Mouse (Mus musculus) heart, postnatal 0 days (tissue): Measurements from ENCODE around the gene Olfr1037. TPM values are rescaled to one million over a fixed set of nuclear protein-coding genes. Genes with fewer than 3 reads are reported as not detected.
"Not testable (repeated sequence)": the region's sequence is repeated elsewhere in the genome, so short reads cannot be mapped to it uniquely, and the experiment has no call there.

Source experiments
- ATAC-seq: fragments of 200-750 bp; cut with Nextera tagmentation; 2 replicates; pipeline ENCODE4 v1.8.0; 2017; ENCODE audit warnings: low read depth, moderate number of reproducible peaks, moderate library complexity; ENCODE audit not compliant: insufficient read depth
- DNase-seq: peaks from one replicate; pipeline ENCODE4 v3.0.0-alpha.2; 2016; ENCODE audit warnings: low spot score
- H3K27ac ChIP-seq: fragments of 300-500 bp; sonication (generic); 2 replicates; pipeline ENCODE4 v1.5.1; 2014; ENCODE audit warnings: low read depth, mild to moderate bottlenecking
- H3K27me3 ChIP-seq: fragments of 300-500 bp; sonication (generic); 2 replicates; pipeline ENCODE4 v1.6.1; 2014; ENCODE audit warnings: low read length, mixed read lengths; ENCODE audit not compliant: control insufficient read depth, insufficient read depth
- H3K36me3 ChIP-seq: fragments of 300-500 bp; sonication (generic); replicated peaks from 2 replicates; pipeline ENCODE4 v1.6.1; 2014; ENCODE audit warnings: low read length, mixed read lengths; ENCODE audit not compliant: control insufficient read depth, insufficient read depth
- H3K4me1 ChIP-seq: fragments of 300-500 bp; sonication (generic); 2 replicates; pipeline ENCODE4 v1.6.1; 2014; ENCODE audit warnings: antibody characterized with exemption; ENCODE audit not compliant: control insufficient read depth, insufficient read depth
- H3K4me2 ChIP-seq: fragments of 300-500 bp; sonication (generic); 2 replicates; pipeline ENCODE4 v1.6.1; 2014; ENCODE audit warnings: low read depth, mild to moderate bottlenecking, low read length, moderate library complexity
- H3K4me3 ChIP-seq: fragments of 300-500 bp; sonication (generic); 2 replicates; pipeline ENCODE4 v1.5.1; 2014; ENCODE audit warnings: low read depth, low read length
- H3K9ac ChIP-seq: fragments of 300-500 bp; sonication (generic); replicated peaks from 2 replicates; pipeline ENCODE4 v1.6.1; 2014; ENCODE audit warnings: low read depth, low read length, mixed read lengths
- H3K9me3 ChIP-seq: fragments of 300-500 bp; sonication (generic); replicated peaks from 2 replicates; pipeline ENCODE4 v1.6.1; 2016; ENCODE audit warnings: low read length; ENCODE audit not compliant: control insufficient read depth
- CTCF ChIP-seq: IDR thresholded peaks from 2 replicates; pipeline ENCODE4 v1.5.1; 2016; ENCODE audit warnings: antibody characterized with exemption, control low read depth, low read depth
- EP300 ChIP-seq: IDR thresholded peaks from 2 replicates; pipeline ENCODE4 v1.6.1; 2016; ENCODE audit warnings: antibody characterized with exemption, low read depth
- WGBS: fragments of 180-500 bp; shearing (Covaris S2); extraction: QIAGEN DNeasy Blood & Tissue Kit; methylation state at CpG from one replicate; pipeline ENCODE4 v1.1.7; 2014; 5-methylcytosine and 5-hydroxymethylcytosine counted together
- polyA plus RNA-seq: library from polyadenylated mRNA; unstranded; fragments of >200 nt; fragmentation: Nextera tagmentation; extraction: Ambion mirVana; gene quantifications from 2 replicates; pipeline ENCODE4 v1.2.1, GENCODE M21; 2015
- total RNA-seq: library from RNA; depleted of rRNA; stranded (reverse); fragments of >200 nt; gene quantifications from 2 replicates; pipeline ENCODE4 v1.2.3, GENCODE M21; 2014; ENCODE audit warnings: low replicate concordance; rRNA removed

Gene Olfr1037
- not detected in 2 replicates for total RNA-seq
- polyA plus RNA-seq: not detected in 2 replicates

- Histone ChIP-seq H3K4me3 (no peak within 1 kb of the TSS), H3K4me2 (no peak within 1 kb of the TSS), H3K9ac (no peak within 1 kb of the TSS), H3K4me1 (no peaks in the 10 kb centered on the region), H3K9me3 (no peaks in the 10 kb centered on the region), H3K36me3 (no peaks in the 10 kb centered on the region), H3K27me3 (no peaks in the 10 kb centered on the region), H3K27ac (no peak within 1 kb of the TSS)
- ATAC-seq (no peak), DNase-seq (no peak)
- TF ChIP-seq CTCF (no peak), EP300 (no peak)
- WGBS: 79% methylated on average over 2 of the region's 2 CpGs
Measured at GRCm38 (mm10) chr2:86087285-86087684, at the start of gene Olfr1037. Gene Olfr1037 (minus strand): TSS chr2:86087385.

GRCm38 (mm10) chr2:86135828-86136227 lies 48.6 kb upstream of the Olfr1037 start, which contains the start of gene Olfr1039:
Gene Olfr1039 (minus strand): TSS chr2:86135928.
- H3K36me3 ChIP-seq: no peaks in the 10 kb centered on the region
- no peaks in the 10 kb centered on the region for H3K27me3 ChIP-seq
- TF ChIP-seq EP300: no peak
- TF ChIP-seq CTCF: no peak
- no peak within 1 kb of the TSS for H3K4me2 ChIP-seq
- H3K27ac ChIP-seq: no peak within 1 kb of the TSS
- no peaks in the 10 kb centered on the region for H3K9me3 ChIP-seq
- DNase-seq (no peak), ATAC-seq (no peak)
- no peak within 1 kb of the TSS for H3K9ac ChIP-seq
- WGBS: 86% methylated on average over 1 of the region's 1 CpGs
- no peaks in the 10 kb centered on the region for H3K4me1 ChIP-seq
- no peak within 1 kb of the TSS for H3K4me3 ChIP-seq

GRCm38 (mm10) chr2:86080478-86080877 lies 6.7 kb downstream of the Olfr1037 start:
- H3K4me1 ChIP-seq, H3K4me3 ChIP-seq, ATAC-seq, H3K36me3 ChIP-seq, H3K9me3 ChIP-seq, H3K27ac ChIP-seq, H3K4me2 ChIP-seq, H3K27me3 ChIP-seq, DNase-seq, H3K9ac ChIP-seq: not testable (repeated sequence)
- 65% methylated on average over 1 of the region's 1 CpGs for WGBS

- H3K9me3 ChIP-seq, H3K27me3 ChIP-seq, H3K9ac ChIP-seq, H3K36me3 ChIP-seq, DNase-seq, H3K27ac ChIP-seq, H3K4me1 ChIP-seq, H3K4me3 ChIP-seq, ATAC-seq, H3K4me2 ChIP-seq: not testable (repeated sequence)
Measured at GRCm38 (mm10) chr2:86073692-86074091, 13.5 kb downstream of the Olfr1037 start, which contains the start of gene Olfr1036. Gene Olfr1036 (plus strand): TSS chr2:86073992.

GRCm38 (mm10) chr2:86070189-86070588 lies 17.0 kb downstream of the Olfr1037 start:
- TF ChIP-seq CTCF (no peak), EP300 (no peak)
- Histone ChIP-seq H3K27ac (no peak overlapping the region), H3K36me3 (no peaks in the 10 kb centered on the region), H3K9ac (no peak overlapping the region), H3K4me1 (no peaks in the 10 kb centered on the region), H3K9me3 (no peaks in the 10 kb centered on the region), H3K4me3 (no peak overlapping the region), H3K27me3 (no peaks in the 10 kb centered on the region), H3K4me2 (no peak overlapping the region)
- WGBS: 89% methylated on average over 8 of the region's 8 CpGs
- ATAC-seq (no peak), DNase-seq (no peak)

GRCm38 (mm10) chr2:86063766-86064165 lies 23.4 kb downstream of the Olfr1037 start:
- not testable (repeated sequence) for H3K4me2 ChIP-seq, H3K9ac ChIP-seq, H3K4me3 ChIP-seq, DNase-seq, H3K27ac ChIP-seq, H3K4me1 ChIP-seq, ATAC-seq, H3K36me3 ChIP-seq, H3K9me3 ChIP-seq, H3K27me3 ChIP-seq
- WGBS: 96% methylated on average over 2 of the region's 2 CpGs

- not testable (repeated sequence) for H3K9ac ChIP-seq, ATAC-seq, H3K9me3 ChIP-seq, H3K36me3 ChIP-seq, H3K27ac ChIP-seq, H3K4me2 ChIP-seq, H3K27me3 ChIP-seq, H3K4me1 ChIP-seq, DNase-seq, H3K4me3 ChIP-seq
Measured at GRCm38 (mm10) chr2:86050777-86051176, 36.4 kb downstream of the Olfr1037 start.
